Mouse (Mus musculus) spleen, adult 2 months (tissue): ENCODE measurements around the gene 6030408B16Rik.

Experiments used
- CTCF ChIP-seq: fragments of 200-500 bp; IDR thresholded peaks from 2 replicates; pipeline ENCODE4 v1.5.1; 2011; ENCODE audit warnings: mild to moderate bottlenecking, inconsistent platforms; ENCODE audit not compliant: insufficient read depth, insufficient read length, insufficient replicate concordance; ENCODE audit errors: extremely low read depth
- POLR2A ChIP-seq: fragments of 200-500 bp; IDR thresholded peaks from 2 replicates; pipeline ENCODE4 v1.6.1; 2011; ENCODE audit warnings: low read depth, low read length, inconsistent platforms

DNA sequence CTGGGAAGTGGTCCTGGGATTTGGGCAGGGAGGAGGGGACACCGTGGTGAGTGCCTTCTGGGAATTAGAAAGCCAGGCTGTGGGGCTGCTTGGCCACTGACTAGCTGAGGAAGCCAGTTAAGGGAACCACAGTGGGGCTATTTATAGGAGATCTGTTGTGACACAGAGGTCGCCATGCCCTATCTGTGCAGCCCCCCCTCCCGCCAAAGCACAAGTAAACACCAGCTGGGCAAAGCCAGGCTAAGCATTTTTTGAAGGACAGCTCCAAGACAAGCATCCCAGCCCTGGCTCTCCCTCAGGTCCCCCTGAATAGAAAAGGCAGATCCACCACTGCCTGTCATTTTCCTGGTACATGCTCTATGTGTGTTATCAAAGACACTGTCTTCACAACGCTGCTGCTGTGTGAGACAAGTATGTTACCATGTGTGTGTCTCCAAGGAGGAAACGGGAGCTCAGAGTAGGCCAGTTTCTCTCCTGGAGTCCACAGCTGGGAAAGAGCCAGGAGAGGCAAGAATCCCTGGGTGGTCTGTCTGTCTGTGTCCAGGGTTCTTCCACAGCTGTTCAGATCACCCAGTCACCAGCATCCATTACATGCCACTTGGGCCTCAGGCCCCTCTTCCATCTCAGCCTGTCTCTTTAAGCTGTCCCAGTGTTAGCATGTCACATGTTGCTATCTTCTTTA lies 44.8 kb upstream of the 6030408B16Rik start:
- TF ChIP-seq POLR2A (no peak), CTCF (no peak)
